Mouse (Mus musculus): Measurements from ENCODE around the gene Hist2h2ac.

The Hist2h2ac gene

GRCm38 (mm10) chr3:96172197-96173178 is 48.2 kb downstream of the Hist2h2ac start, which contains the start of gene Sf3b4:
Sf3b4 (plus strand) TSS chr3:96172332.
- no peak for TF ChIP-seq NANOG (IDR thresholded peaks at IDR 0.05; ENCODE audit: borderline replicate concordance, low read length)
- Histone ChIP-seq H3K27me3 (ENCODE audit: insufficient read depth, low read length) (no peaks in the 10 kb centered on the region), H3K4me1 (replicated peaks; ENCODE audit: low read depth, low read length) (peaks cover 66% of the 10 kb centered on the region), H3K9me3 (ENCODE audit: low read length) (no peaks in the 10 kb centered on the region), H3K36me3 (ENCODE audit: insufficient read depth, low read length) (peaks cover 60% of the 10 kb centered on the region), H3K4me3 (replicated peaks; ENCODE audit: low read length) (peak within 1 kb of the TSS; percentile 99)

GRCm38 (mm10) chr3:96171583-96172196 is 49.0 kb downstream of the Hist2h2ac start:
- Histone ChIP-seq H3K27me3 (ENCODE audit: insufficient read depth, low read length) (no peaks in the 10 kb centered on the region), H3K9me3 (ENCODE audit: low read length) (no peaks in the 10 kb centered on the region), H3K36me3 (ENCODE audit: insufficient read depth, low read length) (peaks cover 52% of the 10 kb centered on the region), H3K4me3 (replicated peaks; ENCODE audit: low read length) (peak overlapping the region; percentile 99), H3K4me1 (replicated peaks; ENCODE audit: low read depth, low read length) (peaks cover 65% of the 10 kb centered on the region)
- TF ChIP-seq POU5F1 (IDR thresholded peaks at IDR 0.05; ENCODE audit: borderline replicate concordance, low read length) (no peak), NANOG (IDR thresholded peaks at IDR 0.05; ENCODE audit: borderline replicate concordance, low read length) (no peak), CTCF (conservative IDR thresholded peaks at IDR 0.05; ENCODE audit: low read length) (no peak)

GRCm38 (mm10) chr3:96170976-96171545 is 49.6 kb downstream of the Hist2h2ac start:
- Histone ChIP-seq H3K9me3 (ENCODE audit: low read length) (no peaks in the 10 kb centered on the region), H3K27me3 (ENCODE audit: insufficient read depth, low read length) (no peaks in the 10 kb centered on the region), H3K4me1 (replicated peaks; ENCODE audit: low read depth, low read length) (peaks cover 58% of the 10 kb centered on the region), H3K4me3 (replicated peaks; ENCODE audit: low read length) (peak overlapping the region; percentile 99), H3K36me3 (ENCODE audit: insufficient read depth, low read length) (peaks cover 46% of the 10 kb centered on the region)
- TF ChIP-seq CTCF (conservative IDR thresholded peaks at IDR 0.05; ENCODE audit: low read length) (no peak), NANOG (IDR thresholded peaks at IDR 0.05; ENCODE audit: borderline replicate concordance, low read length) (no peak), POU5F1 (IDR thresholded peaks at IDR 0.05; ENCODE audit: borderline replicate concordance, low read length) (no peak)

All from E14TG2a.4 (cell line).